Mouse (Mus musculus): ENCODE data around the gene Vgll4.
A peak's percentile ranks its signal among the peaks of the same experiment; 100 is the strongest.

Gene Vgll4

GRCm38 (mm10) chr6:114972988-114973387, 3.2 kb upstream of the Vgll4 start:
- DNase-seq (ENCODE audit: low spot score) = no peak

- no peak for DNase-seq (ENCODE audit: low spot score)
Measured at GRCm38 (mm10) chr6:114970895-114971294, 1.1 kb upstream of the Vgll4 start.

- DNase-seq (ENCODE audit: low spot score) = no peak
Measured at GRCm38 (mm10) chr6:114970386-114970785, 592 bp upstream of the Vgll4 start.

- DNase-seq (ENCODE audit: low spot score) = peak; percentile 82
Measured at GRCm38 (mm10) chr6:114968361-114969212, 1.2 kb downstream of the Vgll4 start.

DNA sequence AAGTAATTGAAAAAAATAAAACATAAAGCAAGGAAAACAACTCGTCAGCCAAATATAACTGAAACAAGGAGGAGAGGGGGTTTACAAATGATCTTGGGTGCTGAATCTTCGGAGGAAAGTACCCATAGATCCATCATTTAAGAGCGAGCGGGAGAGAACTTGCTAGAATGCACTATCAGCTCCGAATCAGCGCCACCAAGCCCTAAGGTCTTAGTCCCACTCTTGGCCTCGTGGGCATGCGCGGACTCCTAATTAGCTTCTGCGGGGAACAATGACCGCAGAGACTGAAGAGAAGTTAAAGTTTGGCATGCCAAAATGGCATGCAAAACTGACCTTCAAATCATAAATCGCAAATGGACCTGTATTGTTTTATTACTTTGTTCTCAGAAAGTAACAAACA, 2.2 kb downstream of the Vgll4 start:
- DNase-seq (ENCODE audit: low spot score) = no peak

DNA sequence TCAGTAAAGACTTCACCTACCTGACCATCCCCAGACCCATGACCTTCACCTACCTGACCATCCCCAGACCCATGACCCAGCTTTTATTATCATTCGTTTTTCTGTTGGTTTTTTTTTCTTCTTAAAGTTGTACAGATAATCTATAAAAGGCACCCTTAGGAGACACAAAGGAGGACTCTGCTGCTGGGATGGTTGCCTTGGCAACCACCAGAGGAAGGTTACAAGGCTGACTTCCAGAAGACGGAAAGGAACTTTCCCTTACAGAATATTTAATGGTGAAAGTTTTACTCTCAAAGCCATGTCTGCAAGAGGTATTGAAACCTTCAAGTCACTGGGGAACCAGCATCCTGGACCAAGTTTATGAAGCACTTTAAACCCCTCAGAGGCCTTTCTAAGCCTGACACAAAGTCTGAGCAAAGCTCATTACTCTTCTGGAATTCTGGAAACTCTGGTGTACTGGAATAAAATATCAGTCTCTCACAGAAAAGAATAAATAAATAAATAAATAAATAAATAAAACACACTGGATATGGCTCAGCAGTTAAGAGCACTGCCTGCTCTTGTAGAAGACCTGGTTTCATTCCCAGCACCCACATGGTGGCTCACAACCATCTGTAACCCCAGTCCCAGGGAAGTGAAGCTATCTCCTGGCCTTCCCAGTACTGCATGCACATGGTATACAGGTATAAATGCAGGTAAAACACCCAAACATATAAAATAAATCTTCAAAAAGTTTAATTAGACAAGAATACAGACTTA, 3.2 kb downstream of the Vgll4 start:
- DNase-seq (ENCODE audit: low spot score) = no peak

DNA sequence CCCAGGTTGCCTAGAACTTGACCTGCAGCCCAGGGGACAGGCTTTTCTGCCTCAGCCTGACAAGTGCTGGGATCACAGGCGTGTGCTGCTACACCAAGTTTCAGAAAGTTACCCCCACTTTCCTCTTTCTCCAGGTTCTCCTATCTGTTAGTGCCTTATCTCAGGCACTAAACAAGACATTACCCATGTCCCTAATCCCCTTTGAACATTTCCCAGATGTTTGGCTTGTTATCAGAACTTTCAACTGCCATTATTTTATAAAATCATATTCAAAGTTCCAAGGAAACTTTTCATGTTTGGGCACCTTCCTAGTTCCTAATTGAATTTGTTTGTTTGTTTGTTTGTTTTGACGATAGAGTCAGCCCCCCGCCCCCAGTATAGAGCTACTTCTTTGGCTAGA, 4.0 kb downstream of the Vgll4 start:
- DNase-seq (ENCODE audit: low spot score) = no peak

- DNase-seq (ENCODE audit: low spot score) = no peak
Measured at GRCm38 (mm10) chr6:114965396-114965795, 4.4 kb downstream of the Vgll4 start.

DNA sequence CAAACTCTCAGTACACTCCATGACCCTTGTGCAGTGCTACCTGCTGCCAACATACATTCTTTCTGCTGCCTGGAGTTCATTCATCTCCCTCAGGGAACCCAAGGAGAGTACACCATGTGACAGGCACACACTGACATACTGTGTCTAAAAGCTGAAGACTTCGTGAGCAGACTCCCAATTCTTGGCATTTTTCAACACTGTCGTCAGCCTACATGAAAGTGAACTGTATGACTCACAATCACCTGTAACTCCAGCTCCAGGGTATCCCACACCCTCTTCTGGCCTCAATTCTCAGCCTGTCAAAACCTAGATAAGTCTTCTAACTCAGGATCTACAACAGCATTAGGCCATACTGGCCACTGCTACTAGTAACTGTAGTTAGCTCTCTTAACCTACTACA, 5.6 kb downstream of the Vgll4 start:
- no peak for DNase-seq (ENCODE audit: low spot score)

DNA sequence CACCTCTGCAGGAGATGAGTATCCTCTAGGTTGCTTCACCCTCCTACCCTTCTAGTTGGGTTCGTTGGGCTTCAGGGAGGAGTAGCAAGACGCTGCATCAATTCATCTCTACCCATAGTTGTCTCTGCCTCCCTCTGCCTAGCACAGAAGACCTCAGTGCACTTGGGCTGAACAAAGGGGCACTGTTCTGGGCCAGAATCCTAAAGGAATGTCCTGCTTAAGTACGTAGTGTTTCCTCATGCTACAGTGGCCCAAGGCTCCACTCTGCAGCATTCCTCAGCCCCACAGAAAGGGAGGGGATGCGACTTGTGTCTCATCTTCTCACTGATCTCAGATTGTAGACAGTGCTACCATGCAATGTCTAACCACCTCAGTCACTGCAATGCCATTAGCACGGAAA, 6.2 kb downstream of the Vgll4 start:
- DNase-seq (ENCODE audit: low spot score) = no peak

- DNase-seq (ENCODE audit: low spot score) = no peak
Measured at GRCm38 (mm10) chr6:114961276-114962068, 8.3 kb downstream of the Vgll4 start.

GRCm38 (mm10) chr6:114959012-114959398, 10.8 kb downstream of the Vgll4 start:
- no peak for DNase-seq (ENCODE audit: low spot score)

- no peak for DNase-seq (ENCODE audit: low spot score)
Measured at GRCm38 (mm10) chr6:114958249-114959011, 11.4 kb downstream of the Vgll4 start.

DNA sequence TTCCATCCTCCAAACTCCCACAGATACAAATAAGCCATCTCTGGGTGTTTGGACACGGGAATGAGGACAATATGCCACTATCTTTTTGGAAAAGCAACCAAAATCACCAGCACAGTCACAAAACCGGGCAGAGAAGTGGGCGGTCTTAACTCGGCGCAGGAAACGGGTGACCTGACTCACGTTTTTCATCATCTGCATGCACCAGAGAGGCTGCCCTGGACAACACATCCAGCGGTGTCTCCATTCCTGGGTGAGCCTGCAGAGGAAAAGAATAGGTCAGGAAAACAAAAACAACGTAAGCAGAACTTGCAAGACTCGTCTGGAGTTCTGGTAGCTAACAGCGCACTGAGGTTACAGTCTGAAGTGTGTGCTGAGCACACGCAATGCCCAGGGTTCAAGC, 12.0 kb downstream of the Vgll4 start:
- DNase-seq (ENCODE audit: low spot score) = no peak

DNA sequence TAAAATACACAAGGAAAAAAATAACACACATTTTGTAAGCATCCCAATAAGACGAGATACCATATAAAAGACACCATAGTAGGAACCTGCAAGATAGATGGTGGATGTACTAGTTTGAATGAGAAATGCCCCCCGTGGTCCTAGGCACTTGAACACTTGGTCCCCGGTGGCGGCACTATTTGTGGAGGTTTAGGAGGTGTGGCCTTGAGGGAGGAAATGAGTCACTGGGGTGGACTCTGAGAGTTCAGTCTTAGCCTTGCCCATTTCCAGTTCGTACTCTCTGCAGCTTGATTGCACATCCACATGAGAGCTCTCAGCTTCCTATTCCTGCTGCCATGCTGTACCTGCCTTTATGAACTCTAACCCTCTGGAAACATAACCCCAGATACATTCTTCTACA, 15.3 kb downstream of the Vgll4 start:
- no peak for DNase-seq (ENCODE audit: low spot score)

- DNase-seq (ENCODE audit: low spot score) = no peak
Measured at GRCm38 (mm10) chr6:114953601-114954000, 16.2 kb downstream of the Vgll4 start.

DNA sequence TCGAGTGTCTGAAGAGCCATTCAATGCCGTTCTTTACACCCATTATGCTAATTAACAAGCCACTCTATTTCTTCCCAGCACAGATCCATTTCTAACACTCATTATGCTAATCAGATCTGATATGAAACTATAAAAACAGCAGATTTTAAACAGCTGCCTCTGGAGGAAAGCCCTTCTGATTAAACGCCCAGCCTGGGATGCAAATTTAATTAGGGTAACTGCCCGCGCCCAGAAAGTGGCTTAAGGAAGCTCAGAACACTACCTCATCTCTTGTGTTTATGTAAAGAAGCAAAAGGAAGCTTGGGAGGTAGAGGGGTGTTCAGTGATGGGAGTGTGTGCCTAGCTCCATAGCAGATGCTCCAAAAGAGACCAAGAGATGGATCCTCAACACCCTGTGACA, 17.4 kb downstream of the Vgll4 start:
- DNase-seq (ENCODE audit: low spot score) = no peak

DNA sequence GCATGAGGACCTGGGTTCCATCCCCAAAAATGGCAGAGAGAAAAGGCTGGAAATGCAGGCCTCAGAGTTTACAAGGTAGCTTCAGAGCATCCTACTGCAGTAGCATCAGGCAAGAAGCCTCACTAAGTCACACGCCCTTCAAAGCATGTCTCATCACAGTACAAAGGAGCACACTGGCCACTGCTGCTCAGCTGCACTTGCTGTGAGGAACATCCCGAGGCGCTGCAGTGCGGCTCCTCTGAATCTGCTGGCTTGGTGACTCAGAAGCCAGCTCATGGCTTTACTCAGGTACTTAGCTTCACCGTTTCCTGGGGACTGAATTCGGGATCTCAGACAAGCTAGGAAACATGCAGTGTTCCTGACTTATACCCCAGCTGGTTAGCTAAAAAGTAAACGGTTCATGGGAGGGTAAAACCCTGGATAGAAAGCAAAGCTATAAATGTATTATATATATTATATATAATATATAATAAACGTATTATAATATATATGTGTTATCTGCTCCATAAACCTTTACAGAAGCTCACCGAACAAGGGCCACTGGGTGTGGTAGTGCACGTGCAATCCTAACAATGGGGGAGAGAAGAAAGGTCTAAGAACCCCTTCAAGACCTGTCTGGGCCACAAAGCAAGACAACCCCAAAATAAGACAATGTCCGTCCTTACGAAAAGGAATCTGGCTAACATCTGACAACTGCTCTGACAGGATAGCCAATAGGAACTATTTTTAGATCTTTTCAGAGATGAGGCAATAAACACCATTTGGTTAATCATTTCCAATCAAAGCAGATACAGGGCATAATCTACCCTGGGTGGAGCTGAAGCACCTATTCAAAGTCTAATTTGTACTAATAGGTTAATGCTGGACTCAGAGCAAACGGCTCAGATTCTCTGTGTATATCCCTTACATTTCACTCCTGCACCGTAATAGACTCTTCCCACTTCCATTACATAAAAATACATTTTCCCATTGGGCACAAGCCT, 25.0 kb downstream of the Vgll4 start:
- no peak for DNase-seq (ENCODE audit: low spot score)

DNA sequence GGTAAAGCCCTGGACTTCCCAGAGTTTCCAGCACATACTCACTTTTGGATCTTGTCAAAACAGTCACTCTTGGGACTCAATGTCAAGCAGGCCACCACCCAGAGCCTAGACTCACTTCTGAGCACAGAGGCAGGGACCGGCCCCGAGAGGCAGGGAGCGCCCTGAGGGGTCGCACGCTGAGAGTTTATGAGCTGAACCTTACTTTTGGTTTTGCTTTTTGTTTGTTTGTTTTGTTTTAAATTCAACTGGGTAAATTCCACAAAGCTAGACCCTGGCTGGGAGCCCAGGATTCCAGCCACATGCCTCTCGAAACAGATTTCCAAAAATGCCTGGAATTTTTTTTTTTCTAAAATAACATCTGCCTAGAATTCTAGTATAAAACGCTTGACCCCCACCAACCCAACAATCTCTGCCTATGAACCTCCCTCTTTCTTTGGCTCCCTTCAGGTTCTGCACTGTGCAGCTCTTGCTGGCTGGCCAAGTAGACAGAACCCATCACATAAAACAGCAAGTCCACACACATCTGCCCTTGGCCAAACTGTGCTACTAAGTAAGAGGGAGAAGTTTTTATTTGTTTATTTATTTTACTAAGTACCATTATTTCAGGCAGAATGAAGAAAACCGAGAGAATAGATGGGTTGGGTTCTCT, 28.5 kb downstream of the Vgll4 start:
- no peak for DNase-seq (ENCODE audit: low spot score)

DNA sequence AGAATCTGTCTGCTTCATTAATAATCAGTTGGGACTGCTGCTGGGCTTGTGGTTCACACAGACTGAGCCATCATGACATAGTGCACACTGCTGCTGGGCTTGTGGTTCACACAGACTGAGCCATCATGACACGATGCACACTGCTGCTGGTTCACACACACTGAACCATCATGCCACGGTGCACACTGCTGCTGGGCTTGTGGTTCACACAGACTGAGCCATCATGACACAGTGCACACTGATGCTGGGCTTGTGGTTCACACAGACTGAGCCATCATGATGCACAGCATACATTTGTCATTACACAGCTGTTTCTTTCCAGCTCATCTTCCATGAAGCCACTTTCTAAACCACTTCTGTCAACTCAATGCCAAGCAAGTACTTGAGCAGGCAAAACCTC, 30.1 kb downstream of the Vgll4 start:
- no peak for DNase-seq (ENCODE audit: low spot score)
